Mouse (Mus musculus) cerebellum, adult 18-20 months (tissue): ENCODE results near the gene Pip5k1b.

ENCODE experiments used
- DNase-seq, 2 experiments: peaks; one replicate each; pipeline ENCODE4 v3.0.0; 2021

Pip5k1b gene

GRCm38 (mm10) chr19:24404716-24405115, 151.0 kb downstream of the Pip5k1b start:
- no peak for DNase-seq

- peak; percentile 23 to 30 for DNase-seq
Measured at GRCm38 (mm10) chr19:24403245-24403644, 152.4 kb downstream of the Pip5k1b start.

GRCm38 (mm10) chr19:24393920-24394319, 161.8 kb downstream of the Pip5k1b start:
- DNase-seq, result peak; percentile 63 to 77

GRCm38 (mm10) chr19:24391519-24392251, 164.0 kb downstream of the Pip5k1b start:
- DNase-seq, result no peak

GRCm38 (mm10) chr19:24386956-24387865, 168.5 kb downstream of the Pip5k1b start:
- DNase-seq, result no peak

- DNase-seq, result no peak
Measured at GRCm38 (mm10) chr19:24378470-24378869, 177.2 kb downstream of the Pip5k1b start.

GRCm38 (mm10) chr19:24371763-24372640, 183.7 kb downstream of the Pip5k1b start:
- DNase-seq, result no peak

GRCm38 (mm10) chr19:24368419-24368818, 187.3 kb downstream of the Pip5k1b start:
- no peak for DNase-seq

- no peak for DNase-seq
Measured at GRCm38 (mm10) chr19:24367722-24368121, 187.9 kb downstream of the Pip5k1b start.

- no peak for DNase-seq
Measured at GRCm38 (mm10) chr19:24366747-24367146, 188.9 kb downstream of the Pip5k1b start.

- DNase-seq, result no peak
Measured at GRCm38 (mm10) chr19:24362626-24363321, 192.9 kb downstream of the Pip5k1b start.

- DNase-seq, result no peak
Measured at GRCm38 (mm10) chr19:24359270-24359669, 196.4 kb downstream of the Pip5k1b start.

- no peak for DNase-seq
Measured at GRCm38 (mm10) chr19:24352298-24352959, 203.2 kb downstream of the Pip5k1b start.

- DNase-seq, result peak; percentile 31 to 59
Measured at GRCm38 (mm10) chr19:24344501-24344900, 211.2 kb downstream of the Pip5k1b start.

- no peak for DNase-seq
Measured at GRCm38 (mm10) chr19:24342786-24343185, 212.9 kb downstream of the Pip5k1b start.

- DNase-seq, result no peak
Measured at GRCm38 (mm10) chr19:24336370-24337076, 219.1 kb downstream of the Pip5k1b start.

- DNase-seq, result no peak
Measured at GRCm38 (mm10) chr19:24335611-24336343, 219.9 kb downstream of the Pip5k1b start.

- DNase-seq, result no peak
Measured at GRCm38 (mm10) chr19:24332956-24333355, 222.7 kb downstream of the Pip5k1b start.

- no peak for DNase-seq
Measured at GRCm38 (mm10) chr19:24331274-24331673, 224.4 kb downstream of the Pip5k1b start.

- DNase-seq, result no peak
Measured at GRCm38 (mm10) chr19:24330366-24330765, 225.3 kb downstream of the Pip5k1b start.
